Mouse (Mus musculus): ENCODE data around the gene Psmd9. TPM values are rescaled to one million over a fixed set of nuclear protein-coding genes. Genes with fewer than 3 reads are reported as not detected.
A peak's percentile ranks its signal among the peaks of the same experiment; 100 is the strongest.

Gene Psmd9
- polyA plus RNA-seq, 1 experiment from 2014 or later: 92.0 TPM

DNA sequence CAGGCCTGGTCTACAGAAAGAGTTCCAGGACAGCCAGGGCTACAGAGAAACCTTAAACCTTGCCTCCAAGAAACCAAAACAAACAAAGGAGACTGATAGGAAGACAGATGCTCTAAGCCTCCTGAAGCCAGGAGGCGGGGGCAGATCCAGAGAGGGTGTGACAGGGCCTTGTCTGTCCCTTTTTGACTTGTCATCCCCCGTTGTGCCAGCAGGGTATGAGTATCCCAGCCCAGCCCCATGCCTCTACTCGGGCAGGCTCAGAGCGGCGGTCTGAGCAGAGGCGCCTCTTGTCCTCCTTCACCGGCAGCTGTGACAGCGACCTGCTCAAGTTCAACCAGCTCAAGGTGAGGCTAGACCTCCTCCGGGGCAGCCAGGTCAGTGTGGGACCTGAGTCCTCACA, 6.3 kb upstream of the Psmd9 start:
- H3K4me1 ChIP-seq: no peaks in the 10 kb centered on the region
- WGBS: 86% methylated on average over 9 of the region's 9 CpGs
- H3K27ac ChIP-seq: no peak overlapping the region
- no peaks in the 10 kb centered on the region for H3K9me3 ChIP-seq (replicated peaks)
- H3K4me3 ChIP-seq: no peak overlapping the region
- peaks cover 93% of the 10 kb centered on the region for H3K36me3 ChIP-seq
- no peak for DNase-seq (ENCODE audit: low spot score)
- no peaks in the 10 kb centered on the region for H3K27me3 ChIP-seq (ENCODE audit: low read depth, poor library complexity, severe bottlenecking)

DNA sequence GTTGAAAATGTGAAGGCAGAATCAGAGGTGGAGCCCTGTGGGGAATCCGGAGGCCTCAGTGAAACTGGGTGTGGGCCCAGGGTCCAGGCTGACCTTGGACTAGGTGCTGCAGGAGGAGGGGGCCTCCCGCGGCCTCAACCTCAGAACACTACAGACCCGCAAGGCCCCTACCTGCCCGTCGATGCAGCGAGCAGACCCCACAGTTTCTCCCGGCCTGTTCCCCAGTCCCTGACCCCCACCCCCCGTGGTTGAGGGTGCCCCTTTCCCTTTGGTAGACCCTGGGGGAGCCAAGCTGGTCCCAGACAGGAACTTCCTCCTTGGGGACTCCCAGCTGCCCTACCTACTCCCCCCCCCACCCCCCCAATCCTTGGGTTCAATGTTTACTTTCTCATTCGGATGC, 2.8 kb upstream of the Psmd9 start:
- Histone ChIP-seq H3K27me3 (ENCODE audit: low read depth, poor library complexity, severe bottlenecking) (no peaks in the 10 kb centered on the region), H3K9me3 (replicated peaks) (no peaks in the 10 kb centered on the region), H3K4me1 (peaks cover 4% of the 10 kb centered on the region; the same call in 1 of the 2 replicates), H3K4me3 (no peak overlapping the region), H3K36me3 (peaks cover 60% of the 10 kb centered on the region), H3K27ac (no peak overlapping the region)
- no peak for DNase-seq (ENCODE audit: low spot score)
- 92% methylated on average over 10 of the region's 10 CpGs for WGBS

DNA sequence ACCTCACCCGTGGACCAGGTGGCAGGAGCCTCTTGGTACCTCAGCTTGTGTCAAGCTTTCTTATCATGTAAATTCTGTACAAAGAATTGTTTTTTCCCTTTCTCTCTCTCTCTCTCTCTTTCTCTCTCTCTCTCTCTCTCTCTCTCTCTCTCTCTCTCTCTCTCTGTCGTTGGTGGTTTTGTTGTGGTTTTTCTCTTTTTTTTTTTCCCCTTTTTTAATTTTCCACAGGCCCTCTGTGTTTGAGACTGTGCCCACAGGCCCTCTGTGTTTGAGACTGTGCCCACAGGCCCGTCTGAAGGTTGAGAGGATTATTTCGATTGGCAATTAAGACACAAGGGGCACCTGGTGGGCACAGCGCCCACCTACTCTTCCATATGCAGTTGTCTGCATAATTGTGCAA, 1.6 kb upstream of the Psmd9 start:
- no peak overlapping the region for H3K27ac ChIP-seq
- 82% methylated on average over 5 of the region's 5 CpGs for WGBS
- DNase-seq (ENCODE audit: low spot score): no peak

DNA sequence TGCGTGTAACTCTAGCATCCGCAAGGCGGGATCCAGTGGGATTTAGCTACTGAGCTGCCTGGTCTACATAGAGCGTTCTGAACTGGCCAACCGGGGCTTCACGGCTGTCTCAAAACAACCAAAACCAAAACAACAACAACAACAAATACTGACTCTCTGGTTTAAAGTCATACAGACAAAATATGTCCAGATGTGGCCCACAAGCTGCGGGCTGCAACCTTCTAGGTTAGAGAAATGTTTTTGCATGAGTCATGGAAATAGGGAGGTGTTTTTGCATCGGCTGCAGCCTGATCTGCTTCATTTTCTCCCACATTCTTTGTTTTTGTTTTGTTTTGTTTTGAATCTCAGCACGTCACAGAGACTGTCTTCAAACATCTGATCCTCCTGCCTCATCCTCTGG, 1.2 kb downstream of the Psmd9 start:
- no peak overlapping the region for H3K27ac ChIP-seq
- H3K4me1 ChIP-seq: peaks cover 22% of the 10 kb centered on the region
- H3K9me3 ChIP-seq (replicated peaks): no peaks in the 10 kb centered on the region
- no peaks in the 10 kb centered on the region for H3K27me3 ChIP-seq (ENCODE audit: low read depth, poor library complexity, severe bottlenecking)
- peaks cover 26% of the 10 kb centered on the region for H3K36me3 ChIP-seq
- no peak overlapping the region for H3K4me3 ChIP-seq
- no peak for DNase-seq (ENCODE audit: low spot score)
- 86% methylated on average over 9 of the region's 9 CpGs for WGBS

More for the DNA sequence above, 1.6 kb upstream of the Psmd9 start:
- Histone ChIP-seq H3K36me3 (peaks cover 49% of the 10 kb centered on the region), H3K4me3 (no peak overlapping the region), H3K27me3 (ENCODE audit: low read depth, poor library complexity, severe bottlenecking) (no peaks in the 10 kb centered on the region), H3K9me3 (replicated peaks) (no peaks in the 10 kb centered on the region), H3K4me1 (peaks cover 15% of the 10 kb centered on the region)

DNA sequence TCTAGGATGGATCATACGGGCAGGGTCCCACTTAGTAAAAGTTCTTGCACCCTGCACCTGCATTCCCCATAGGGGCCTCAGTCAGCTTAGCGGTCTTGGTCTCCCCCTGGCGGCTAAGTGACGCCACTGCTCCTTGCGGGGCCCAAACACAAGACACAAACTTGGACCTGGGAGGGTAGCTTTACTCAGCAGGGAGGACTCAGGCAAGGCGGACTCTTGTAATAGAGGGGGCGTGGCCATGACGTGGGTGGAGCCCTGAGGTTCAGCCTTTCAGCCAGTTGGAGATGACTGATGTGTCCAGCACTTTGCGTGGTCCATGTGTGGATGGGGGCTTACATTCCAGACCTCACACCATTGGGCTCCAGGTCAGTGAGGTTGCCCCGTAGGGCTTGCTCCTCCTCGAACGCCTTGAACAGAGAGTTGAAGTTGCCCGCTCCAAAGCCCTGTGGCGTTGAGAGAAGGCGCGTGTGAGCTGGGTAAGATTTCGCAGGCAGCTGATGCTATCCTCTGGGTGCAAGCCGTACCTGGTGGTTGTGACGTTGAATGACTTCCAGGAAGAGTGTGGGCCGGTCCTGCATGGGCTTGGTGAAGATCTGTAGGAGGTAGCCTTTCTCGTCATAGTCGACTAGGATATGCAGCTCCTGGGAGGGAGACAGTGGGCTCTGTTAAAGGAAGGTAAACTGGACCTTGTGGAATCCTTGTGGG, 2.6 kb downstream of the Psmd9 start:
- no peaks in the 10 kb centered on the region for H3K9me3 ChIP-seq (replicated peaks)
- H3K4me1 ChIP-seq: peaks cover 22% of the 10 kb centered on the region
- H3K27me3 ChIP-seq (ENCODE audit: low read depth, poor library complexity, severe bottlenecking): no peaks in the 10 kb centered on the region
- 13% methylated on average over 22 of the region's 22 CpGs for WGBS
- peak overlapping the region; percentile 64; the same call in 1 of the 2 replicates for H3K27ac ChIP-seq
- peak; percentile 92 for DNase-seq (ENCODE audit: low spot score)
- peaks cover 11% of the 10 kb centered on the region for H3K36me3 ChIP-seq
- peak overlapping the region; percentile 45 for H3K4me3 ChIP-seq

DNA sequence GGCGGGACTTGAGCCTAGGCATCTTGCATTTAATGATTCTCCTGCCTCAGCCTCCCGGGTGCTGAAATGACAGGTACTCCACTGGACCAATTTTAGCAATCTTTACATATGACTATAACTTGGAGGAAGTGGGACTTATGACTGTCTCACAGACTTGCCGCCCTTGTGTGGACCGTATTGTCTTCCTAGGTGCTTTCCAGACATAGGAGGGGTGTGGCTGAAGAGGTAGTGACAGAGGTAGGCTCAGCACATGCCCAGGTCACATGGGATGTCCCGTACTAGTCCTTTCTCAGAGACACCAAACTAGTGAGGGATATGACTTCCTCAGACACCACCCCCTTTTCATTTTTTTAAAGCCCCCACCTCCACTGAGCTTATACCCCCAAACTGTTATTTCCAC, 9.6 kb downstream of the Psmd9 start:
- Histone ChIP-seq H3K27ac (no peak overlapping the region), H3K9me3 (replicated peaks) (no peaks in the 10 kb centered on the region), H3K27me3 (ENCODE audit: low read depth, poor library complexity, severe bottlenecking) (no peaks in the 10 kb centered on the region), H3K36me3 (no peaks in the 10 kb centered on the region), H3K4me3 (no peak overlapping the region), H3K4me1 (no peaks in the 10 kb centered on the region)
- 89% methylated on average over 5 of the region's 5 CpGs for WGBS
- DNase-seq (ENCODE audit: low spot score): no peak

DNA sequence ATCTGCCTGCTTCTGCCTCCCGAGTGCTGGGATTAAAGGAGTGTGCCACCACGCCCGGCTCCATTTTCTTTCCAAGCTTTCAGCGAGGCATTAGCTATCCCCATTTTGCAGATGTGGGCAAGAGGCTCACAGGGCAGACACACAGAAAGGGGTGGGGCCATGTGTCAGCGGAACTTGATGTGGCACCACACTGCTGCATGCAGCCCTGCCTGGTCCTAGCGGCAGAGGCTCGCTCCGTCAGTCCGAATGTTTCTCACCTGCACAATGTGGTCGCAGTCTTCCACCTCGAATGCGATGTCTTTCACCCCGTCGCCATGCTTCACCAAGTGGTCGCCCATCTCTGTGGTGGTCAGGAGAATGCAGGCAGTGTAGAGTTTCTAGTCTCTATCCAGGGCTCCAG, 11.2 kb downstream of the Psmd9 start:
- Histone ChIP-seq H3K27ac (no peak overlapping the region), H3K4me1 (no peaks in the 10 kb centered on the region), H3K9me3 (replicated peaks) (no peaks in the 10 kb centered on the region), H3K4me3 (no peak overlapping the region), H3K36me3 (no peaks in the 10 kb centered on the region), H3K27me3 (ENCODE audit: low read depth, poor library complexity, severe bottlenecking) (0 out of 2 replicates have a peak, but pooled peaks cover 5% of the 10 kb centered on the region)
- DNase-seq (ENCODE audit: low spot score): no peak
- 89% methylated on average over 15 of the region's 15 CpGs for WGBS

DNA sequence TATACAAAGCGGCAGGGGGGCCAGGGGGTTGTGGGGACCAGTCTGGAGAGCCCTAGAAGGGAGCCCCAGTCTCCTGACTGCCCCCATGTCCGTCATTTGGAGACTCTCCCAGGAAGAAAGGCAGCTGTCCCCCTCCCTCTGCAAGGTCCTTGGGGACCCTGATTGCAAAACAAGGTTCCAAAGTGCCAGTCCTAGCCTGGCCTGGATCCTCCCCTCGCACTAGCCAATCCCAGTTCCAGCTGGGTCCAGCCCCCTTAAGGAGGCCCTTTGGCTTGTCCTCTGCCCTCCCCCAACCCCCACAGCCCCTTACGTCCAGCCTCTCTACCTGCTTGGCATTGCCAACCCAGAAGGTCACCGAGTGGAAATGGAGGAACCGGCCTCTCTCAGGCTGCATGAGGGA, 12.3 kb downstream of the Psmd9 start:
- Histone ChIP-seq H3K4me1 (no peaks in the 10 kb centered on the region), H3K27ac (no peak overlapping the region), H3K4me3 (no peak overlapping the region), H3K36me3 (no peaks in the 10 kb centered on the region), H3K9me3 (replicated peaks) (no peaks in the 10 kb centered on the region), H3K27me3 (ENCODE audit: low read depth, poor library complexity, severe bottlenecking) (0 out of 2 replicates have a peak, but pooled peaks cover 5% of the 10 kb centered on the region)
- 79% methylated on average over 6 of the region's 6 CpGs for WGBS
- DNase-seq (ENCODE audit: low spot score): no peak

DNA sequence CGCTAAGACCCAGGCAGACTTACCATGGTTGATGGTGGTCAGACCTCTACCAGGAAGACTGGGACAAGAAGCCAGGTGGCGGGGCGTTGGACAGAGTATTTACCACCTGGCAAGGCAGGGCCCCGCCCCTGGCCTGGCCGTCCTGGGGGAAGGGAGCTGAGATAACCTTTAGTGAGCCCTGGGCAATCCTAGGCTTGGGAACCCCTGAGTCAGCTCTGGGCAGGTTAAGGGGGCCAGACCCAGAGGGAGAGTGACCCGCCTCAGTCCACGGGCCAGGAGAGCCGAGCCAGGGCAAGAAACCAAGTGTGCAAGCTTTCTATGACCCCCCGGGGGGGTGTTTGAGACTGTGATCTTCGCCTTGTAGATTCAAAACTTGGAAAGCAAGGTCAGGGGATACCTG, 13.4 kb downstream of the Psmd9 start, which contains the start of gene Hpd:
TSS of gene Hpd (minus strand) at position 77 of the 400 bp plus-strand sequence.
- Histone ChIP-seq H3K4me1 (no peaks in the 10 kb centered on the region), H3K9me3 (replicated peaks) (no peaks in the 10 kb centered on the region), H3K4me3 (no peak within 1 kb of the TSS), H3K36me3 (no peaks in the 10 kb centered on the region), H3K27ac (no peak within 1 kb of the TSS), H3K27me3 (ENCODE audit: low read depth, poor library complexity, severe bottlenecking) (0 out of 2 replicates have a peak, but pooled peaks cover 5% of the 10 kb centered on the region)
- DNase-seq (ENCODE audit: low spot score): no peak
- WGBS: 82% methylated on average over 10 of the region's 10 CpGs

DNA sequence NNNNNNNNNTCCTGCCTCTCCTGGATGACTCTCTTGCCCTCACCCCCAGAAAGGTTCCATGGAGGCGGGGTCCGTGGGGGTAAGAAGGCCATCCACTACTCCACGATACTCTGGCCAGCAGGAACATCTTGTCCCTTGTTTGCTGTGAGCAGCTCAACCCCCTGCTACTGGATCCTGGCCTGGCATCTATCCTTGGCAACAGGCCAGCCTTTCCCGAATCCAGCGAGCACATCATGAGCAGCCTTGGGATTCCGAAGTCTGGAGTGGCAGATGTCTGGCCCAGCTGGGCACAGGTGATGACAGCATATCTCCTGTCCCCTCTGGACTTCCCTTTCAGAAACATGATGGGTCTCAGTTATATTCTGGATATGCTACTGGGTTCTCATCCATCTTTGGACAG, 16.8 kb downstream of the Psmd9 start:
- Histone ChIP-seq H3K36me3 (no peaks in the 10 kb centered on the region), H3K9me3 (replicated peaks) (no peaks in the 10 kb centered on the region), H3K4me1 (no peaks in the 10 kb centered on the region), H3K27me3 (ENCODE audit: low read depth, poor library complexity, severe bottlenecking) (0 out of 2 replicates have a peak, but pooled peaks cover 5% of the 10 kb centered on the region), H3K4me3 (no peak overlapping the region), H3K27ac (no peak overlapping the region)
- DNase-seq (ENCODE audit: low spot score): no peak
- 89% methylated on average over 6 of the region's 6 CpGs for WGBS

DNA sequence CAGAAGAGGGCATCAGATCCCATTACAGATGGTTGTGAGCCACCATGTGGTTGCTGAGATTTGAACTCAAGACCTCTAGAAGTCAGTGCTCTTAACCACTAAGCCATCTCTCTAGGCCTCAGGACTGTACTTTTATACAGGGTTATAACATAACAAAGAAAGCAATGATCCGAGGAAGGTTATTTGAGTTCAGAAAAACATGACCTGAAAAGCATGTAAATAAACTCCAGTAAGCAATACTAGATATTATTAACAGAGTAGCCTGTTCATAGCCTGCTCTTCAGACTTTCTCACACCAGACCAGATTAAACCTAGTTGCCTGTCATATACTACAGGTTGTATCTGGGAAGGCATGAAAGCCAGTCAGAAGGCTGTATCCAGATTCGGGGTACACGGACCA, 18.1 kb downstream of the Psmd9 start:
- 92% methylated on average over 3 of the region's 3 CpGs for WGBS
- Histone ChIP-seq H3K27ac (no peak overlapping the region), H3K4me3 (no peak overlapping the region), H3K27me3 (ENCODE audit: low read depth, poor library complexity, severe bottlenecking) (0 out of 2 replicates have a peak, but pooled peaks cover 5% of the 10 kb centered on the region), H3K4me1 (no peaks in the 10 kb centered on the region), H3K36me3 (no peaks in the 10 kb centered on the region), H3K9me3 (replicated peaks) (no peaks in the 10 kb centered on the region)
- DNase-seq (ENCODE audit: low spot score): no peak

DNA sequence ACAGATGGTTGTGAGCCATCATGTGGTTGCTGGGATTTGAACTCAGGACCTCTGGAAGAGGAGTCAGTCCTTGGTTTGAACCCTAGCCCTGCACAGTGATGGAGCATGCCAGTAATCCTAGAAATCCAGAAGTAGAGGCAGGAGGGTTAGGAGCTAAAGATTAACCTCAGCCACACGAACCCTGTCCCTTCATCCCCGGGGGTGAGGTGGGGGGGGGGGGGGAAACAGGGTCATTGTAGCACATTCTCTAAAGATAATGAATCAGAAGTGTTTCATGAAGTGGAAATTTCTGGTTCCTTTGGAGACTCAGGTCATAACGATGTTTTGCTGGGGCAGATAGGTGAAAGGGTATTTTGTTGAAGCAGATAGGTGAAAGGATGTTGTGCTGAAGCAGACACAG, 21.7 kb downstream of the Psmd9 start:
- Histone ChIP-seq H3K27ac (no peak overlapping the region), H3K4me1 (no peaks in the 10 kb centered on the region), H3K9me3 (replicated peaks) (no peaks in the 10 kb centered on the region), H3K4me3 (no peak overlapping the region), H3K27me3 (ENCODE audit: low read depth, poor library complexity, severe bottlenecking) (no peaks in the 10 kb centered on the region), H3K36me3 (no peaks in the 10 kb centered on the region)
- DNase-seq (ENCODE audit: low spot score): no peak
- WGBS: 82% methylated on average over 3 of the region's 3 CpGs

DNA sequence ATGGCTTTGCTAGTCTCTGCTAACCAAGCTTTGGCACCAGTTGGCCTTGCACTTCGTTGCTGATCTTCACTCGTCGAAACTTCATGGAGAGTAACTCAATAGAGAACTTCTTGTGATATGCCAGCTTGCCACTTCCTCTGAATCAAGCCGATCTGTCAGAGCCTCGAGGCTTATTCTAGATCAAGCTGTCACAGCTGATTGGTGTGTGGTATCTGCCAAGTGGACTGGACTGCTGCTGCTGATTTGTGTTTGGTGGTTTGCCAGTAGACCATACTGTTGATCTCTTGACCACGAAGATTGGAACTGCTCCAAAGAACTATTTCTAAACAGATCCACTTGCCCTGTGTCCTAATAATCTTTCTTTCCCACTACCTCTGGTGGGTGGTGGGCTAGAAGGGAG, 22.2 kb downstream of the Psmd9 start:
- Histone ChIP-seq H3K4me3 (no peak overlapping the region), H3K27ac (no peak overlapping the region), H3K9me3 (replicated peaks) (no peaks in the 10 kb centered on the region), H3K27me3 (ENCODE audit: low read depth, poor library complexity, severe bottlenecking) (no peaks in the 10 kb centered on the region), H3K4me1 (no peaks in the 10 kb centered on the region), H3K36me3 (no peaks in the 10 kb centered on the region)
- DNase-seq (ENCODE audit: low spot score): no peak
- WGBS: 87% methylated on average over 6 of the region's 6 CpGs

Measured in limb, embryonic 10.5 days (tissue).